Mouse (Mus musculus): Measurements from ENCODE around the gene Acp7. TPM values are rescaled to one million over a fixed set of nuclear protein-coding genes. Genes with fewer than 3 reads are reported as not detected.
A peak's percentile ranks its signal among the peaks of the same experiment; 100 is the strongest.

Gene Acp7
- polyA plus RNA-seq, 1 experiment from 2014 or later = 10.9 TPM

GRCm38 (mm10) chr7:28645947-28646475 lies 14.9 kb upstream of the Acp7 start:
- no peak overlapping the region for H3K27ac ChIP-seq (replicated peaks)
- H3K27me3 ChIP-seq (ENCODE audit: control insufficient read depth, insufficient read depth, low read length) = no peaks in the 10 kb centered on the region
- ATAC-seq (ENCODE audit: low FRiP score, low TSS enrichment) (no peak), DNase-seq (ENCODE audit: low spot score) (no peak)
- no peak overlapping the region for H3K4me2 ChIP-seq (replicated peaks; ENCODE audit: low read depth)
- no peak overlapping the region for H3K9ac ChIP-seq (ENCODE audit: low read length)
- no peak overlapping the region for H3K4me3 ChIP-seq (ENCODE audit: low read depth, low read length)
- TF ChIP-seq EP300 (optimal IDR thresholded peaks at IDR 0.05) (no peak), CTCF (IDR thresholded peaks at IDR 0.05; ENCODE audit: low read depth) (no peak)
- 88% methylated on average over 2 of the region's 2 CpGs for WGBS
- no peaks in the 10 kb centered on the region for H3K9me3 ChIP-seq (ENCODE audit: control insufficient read depth, low read length)
- no peaks in the 10 kb centered on the region for H3K36me3 ChIP-seq (ENCODE audit: control insufficient read depth, insufficient read depth, low read length)
- H3K4me1 ChIP-seq (replicated peaks; ENCODE audit: control insufficient read depth, insufficient read depth) = no peaks in the 10 kb centered on the region

GRCm38 (mm10) chr7:28645366-28645765 lies 14.2 kb upstream of the Acp7 start:
- H3K4me1 ChIP-seq (replicated peaks; ENCODE audit: control insufficient read depth, insufficient read depth) = no peaks in the 10 kb centered on the region
- TF ChIP-seq EP300 (optimal IDR thresholded peaks at IDR 0.05) (no peak), CTCF (IDR thresholded peaks at IDR 0.05; ENCODE audit: low read depth) (no peak)
- no peaks in the 10 kb centered on the region for H3K36me3 ChIP-seq (ENCODE audit: control insufficient read depth, insufficient read depth, low read length)
- no peaks in the 10 kb centered on the region for H3K27me3 ChIP-seq (ENCODE audit: control insufficient read depth, insufficient read depth, low read length)
- no peak for DNase-seq (ENCODE audit: low spot score)
- no peak overlapping the region for H3K4me3 ChIP-seq (ENCODE audit: low read depth, low read length)
- WGBS = 67% methylated on average over 6 of the region's 6 CpGs
- ATAC-seq (ENCODE audit: low FRiP score, low TSS enrichment) = no peak
- no peak overlapping the region for H3K9ac ChIP-seq (ENCODE audit: low read length)
- H3K9me3 ChIP-seq (ENCODE audit: control insufficient read depth, low read length) = no peaks in the 10 kb centered on the region
- H3K4me2 ChIP-seq (replicated peaks; ENCODE audit: low read depth) = no peak overlapping the region
- H3K27ac ChIP-seq (replicated peaks) = no peak overlapping the region

GRCm38 (mm10) chr7:28641546-28641945 lies 10.4 kb upstream of the Acp7 start:
- no peaks in the 10 kb centered on the region for H3K4me1 ChIP-seq (replicated peaks; ENCODE audit: control insufficient read depth, insufficient read depth)
- H3K27me3 ChIP-seq (ENCODE audit: control insufficient read depth, insufficient read depth, low read length) = no peaks in the 10 kb centered on the region
- no peak overlapping the region for H3K4me3 ChIP-seq (ENCODE audit: low read depth, low read length)
- no peak overlapping the region for H3K4me2 ChIP-seq (replicated peaks; ENCODE audit: low read depth)
- DNase-seq (ENCODE audit: low spot score) (no peak), ATAC-seq (ENCODE audit: low FRiP score, low TSS enrichment) (no peak)
- no peak for TF ChIP-seq EP300 (optimal IDR thresholded peaks at IDR 0.05)
- TF ChIP-seq CTCF (IDR thresholded peaks at IDR 0.05; ENCODE audit: low read depth) = no peak
- no peaks in the 10 kb centered on the region for H3K9me3 ChIP-seq (ENCODE audit: control insufficient read depth, low read length)
- 43% methylated on average over 8 of the region's 8 CpGs for WGBS
- H3K36me3 ChIP-seq (ENCODE audit: control insufficient read depth, insufficient read depth, low read length) = no peaks in the 10 kb centered on the region
- no peak overlapping the region for H3K9ac ChIP-seq (ENCODE audit: low read length)
- no peak overlapping the region for H3K27ac ChIP-seq (replicated peaks)

GRCm38 (mm10) chr7:28637511-28637910 lies 6.4 kb upstream of the Acp7 start:
- WGBS = 7% methylated on average over 8 of the region's 8 CpGs
- TF ChIP-seq EP300 (optimal IDR thresholded peaks at IDR 0.05) (no peak), CTCF (IDR thresholded peaks at IDR 0.05; ENCODE audit: low read depth) (no peak)
- no peaks in the 10 kb centered on the region for H3K4me1 ChIP-seq (replicated peaks; ENCODE audit: control insufficient read depth, insufficient read depth)
- no peak overlapping the region for H3K4me2 ChIP-seq (replicated peaks; ENCODE audit: low read depth)
- H3K9me3 ChIP-seq (ENCODE audit: control insufficient read depth, low read length) = no peaks in the 10 kb centered on the region
- H3K36me3 ChIP-seq (ENCODE audit: control insufficient read depth, insufficient read depth, low read length) = no peaks in the 10 kb centered on the region
- H3K4me3 ChIP-seq (ENCODE audit: low read depth, low read length) = no peak overlapping the region
- no peaks in the 10 kb centered on the region for H3K27me3 ChIP-seq (ENCODE audit: control insufficient read depth, insufficient read depth, low read length)
- H3K27ac ChIP-seq (replicated peaks) = no peak overlapping the region
- DNase-seq (ENCODE audit: low spot score) (no peak), ATAC-seq (ENCODE audit: low FRiP score, low TSS enrichment) (no peak)
- no peak overlapping the region for H3K9ac ChIP-seq (ENCODE audit: low read length)

- no peak for TF ChIP-seq EP300 (optimal IDR thresholded peaks at IDR 0.05)
- no peak for TF ChIP-seq CTCF (IDR thresholded peaks at IDR 0.05; ENCODE audit: low read depth)
- Histone ChIP-seq H3K4me3 (ENCODE audit: low read depth, low read length) (no peak overlapping the region), H3K4me2 (replicated peaks; ENCODE audit: low read depth) (no peak overlapping the region), H3K27me3 (ENCODE audit: control insufficient read depth, insufficient read depth, low read length) (no peaks in the 10 kb centered on the region; the same call in 1 of the 2 replicates), H3K9me3 (ENCODE audit: control insufficient read depth, low read length) (no peaks in the 10 kb centered on the region), H3K27ac (replicated peaks) (no peak overlapping the region), H3K9ac (ENCODE audit: low read length) (no peak overlapping the region), H3K36me3 (ENCODE audit: control insufficient read depth, insufficient read depth, low read length) (no peaks in the 10 kb centered on the region), H3K4me1 (replicated peaks; ENCODE audit: control insufficient read depth, insufficient read depth) (no peaks in the 10 kb centered on the region)
- ATAC-seq (ENCODE audit: low FRiP score, low TSS enrichment) (peak; percentile 53; the same call in 1 of the 2 replicates), DNase-seq (ENCODE audit: low spot score) (no peak)
- 61% methylated on average over 4 of the region's 4 CpGs for WGBS
Measured at GRCm38 (mm10) chr7:28634128-28634527, 3.0 kb upstream of the Acp7 start.

GRCm38 (mm10) chr7:28624791-28625190 lies 6.3 kb downstream of the Acp7 start:
- no peak for TF ChIP-seq EP300 (optimal IDR thresholded peaks at IDR 0.05)
- no peak for TF ChIP-seq CTCF (IDR thresholded peaks at IDR 0.05; ENCODE audit: low read depth)
- no peaks in the 10 kb centered on the region for H3K4me1 ChIP-seq (replicated peaks; ENCODE audit: control insufficient read depth, insufficient read depth)
- ATAC-seq (ENCODE audit: low FRiP score, low TSS enrichment) (peak; percentile 18; the same call in 1 of the 2 replicates), DNase-seq (ENCODE audit: low spot score) (no peak)
- no peak overlapping the region for H3K9ac ChIP-seq (ENCODE audit: low read length)
- H3K27me3 ChIP-seq (ENCODE audit: control insufficient read depth, insufficient read depth, low read length) = no peaks in the 10 kb centered on the region; the same call in 1 of the 2 replicates
- WGBS = 49% methylated on average over 5 of the region's 5 CpGs
- no peak overlapping the region for H3K27ac ChIP-seq (replicated peaks)
- no peak overlapping the region for H3K4me2 ChIP-seq (replicated peaks; ENCODE audit: low read depth)
- H3K36me3 ChIP-seq (ENCODE audit: control insufficient read depth, insufficient read depth, low read length) = no peaks in the 10 kb centered on the region
- no peaks in the 10 kb centered on the region for H3K9me3 ChIP-seq (ENCODE audit: control insufficient read depth, low read length)
- H3K4me3 ChIP-seq (ENCODE audit: low read depth, low read length) = no peak overlapping the region
